Mouse (Mus musculus) C2C12 (cell line): ENCODE measurements around the gene Arpc4. TPM values are rescaled to one million over a fixed set of nuclear protein-coding genes. Genes with fewer than 3 reads are reported as not detected.

ENCODE experiments used
- H3K27me3 ChIP-seq: one replicate; pipeline ENCODE4 v1.6.1; 2011; ENCODE audit not compliant: control insufficient read depth, insufficient read depth, insufficient read length
- H3K36me3 ChIP-seq: one replicate; pipeline ENCODE4 v1.6.1; 2011; ENCODE audit not compliant: control insufficient read depth, insufficient read depth
- H3K4me3 ChIP-seq: one replicate; pipeline ENCODE4 v1.5.1; 2011; ENCODE audit warnings: mild to moderate bottlenecking, control low read depth; ENCODE audit not compliant: poor library complexity, insufficient read depth, severe bottlenecking
- H3K79me2 ChIP-seq: one replicate; pipeline ENCODE4 v1.6.1; 2011; ENCODE audit not compliant: control insufficient read depth, insufficient read depth
- H3K79me3 ChIP-seq: one replicate; pipeline ENCODE4 v1.6.1; 2011; ENCODE audit warnings: low read depth, control low read depth
- H3ac ChIP-seq: one replicate; pipeline ENCODE3; 2011; ENCODE audit warnings: low read depth; ENCODE audit not compliant: control insufficient read depth, insufficient read length
- CEBPB ChIP-seq: IDR thresholded peaks from one replicate; pipeline ENCODE4 v1.6.1; 2011; ENCODE audit warnings: low read depth, mild to moderate bottlenecking, control low read depth, moderate library complexity
- CTCF ChIP-seq: IDR thresholded peaks from one replicate; pipeline ENCODE4 v1.5.1; 2011; ENCODE audit not compliant: control insufficient read depth, insufficient read depth, insufficient read length
- FOSL1 ChIP-seq: IDR thresholded peaks from one replicate; pipeline ENCODE4 v1.8.0; 2011; ENCODE audit warnings: mild to moderate bottlenecking, low read length; ENCODE audit not compliant: poor library complexity, insufficient read depth, severe bottlenecking
- MAX ChIP-seq: IDR thresholded peaks from one replicate; pipeline ENCODE4 v1.6.1; 2011; ENCODE audit warnings: mild to moderate bottlenecking, control low read depth
- MYOD1 ChIP-seq: IDR thresholded peaks from one replicate; pipeline ENCODE4 v1.6.1; 2011; ENCODE audit warnings: low read depth; ENCODE audit not compliant: control insufficient read depth, insufficient read length
- MYOG ChIP-seq: IDR thresholded peaks from one replicate; pipeline ENCODE4 v1.6.1; 2011; ENCODE audit not compliant: control insufficient read depth, insufficient read length; ENCODE audit errors: extremely low read depth
- USF1 ChIP-seq: IDR thresholded peaks from one replicate; pipeline ENCODE4 v1.6.1; 2011; ENCODE audit warnings: low read depth, mild to moderate bottlenecking, control low read depth, moderate library complexity
- polyA plus RNA-seq: library from polyadenylated mRNA; unstranded; fragments of >200 nt; fragmentation: generic; extraction: Trizol; gene quantifications from one replicate; pipeline ENCODE4 v1.2.1, GENCODE M21; 2012; ENCODE audit warnings: missing spikeins

The Arpc4 gene
- polyA plus RNA-seq, 1 experiment, result 364 TPM

DNA sequence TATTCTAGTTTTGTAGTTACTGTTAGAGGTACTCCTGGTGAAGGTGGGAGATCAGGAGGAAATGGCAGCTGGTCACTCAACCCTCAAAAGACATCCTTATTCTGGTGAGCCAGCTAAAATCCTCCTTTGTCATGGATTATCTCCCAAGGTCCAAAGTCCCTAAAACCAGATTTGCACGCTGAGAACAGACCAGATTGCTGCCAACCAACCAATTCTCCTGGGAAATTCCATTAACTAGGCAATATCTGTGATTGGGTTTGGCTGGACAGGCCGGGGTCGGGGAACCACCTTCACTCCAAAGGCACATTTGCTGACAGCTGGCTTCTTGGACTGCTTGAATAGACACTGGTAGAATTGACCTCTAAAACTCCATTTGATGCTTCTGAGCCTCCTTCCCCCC lies 12.8 kb downstream of the Arpc4 start:
- no peak overlapping the region for H3ac ChIP-seq
- no peak overlapping the region for H3K4me3 ChIP-seq
- no peaks in the 10 kb centered on the region for H3K79me2 ChIP-seq
- H3K27me3 ChIP-seq, result no peaks in the 10 kb centered on the region
- peaks cover 61% of the 10 kb centered on the region for H3K36me3 ChIP-seq
- H3K79me3 ChIP-seq, result peaks cover 1% of the 10 kb centered on the region
- TF ChIP-seq FOSL1, result no peak
- TF ChIP-seq MYOD1, result no peak
- TF ChIP-seq CEBPB, result no peak
- no peak for TF ChIP-seq CTCF
- no peak for TF ChIP-seq MYOG
- no peak for TF ChIP-seq USF1
- TF ChIP-seq MAX, result no peak

GRCm38 (mm10) chr6:113392015-113392386 lies 14.1 kb downstream of the Arpc4 start:
- H3K36me3 ChIP-seq, result peaks cover 55% of the 10 kb centered on the region
- H3K27me3 ChIP-seq, result no peaks in the 10 kb centered on the region
- no peaks in the 10 kb centered on the region for H3K79me2 ChIP-seq
- no peak for TF ChIP-seq CEBPB
- TF ChIP-seq MAX, result no peak
- no peak for TF ChIP-seq USF1
- no peak for TF ChIP-seq CTCF
- TF ChIP-seq MYOG, result no peak
- no peak for TF ChIP-seq MYOD1
- TF ChIP-seq FOSL1, result no peak
- no peaks in the 10 kb centered on the region for H3K79me3 ChIP-seq
- no peak overlapping the region for H3ac ChIP-seq
- no peak overlapping the region for H3K4me3 ChIP-seq

- Histone ChIP-seq H3ac (no peak overlapping the region), H3K27me3 (no peaks in the 10 kb centered on the region), H3K4me3 (no peak overlapping the region), H3K36me3 (peaks cover 49% of the 10 kb centered on the region), H3K79me3 (no peaks in the 10 kb centered on the region), H3K79me2 (no peaks in the 10 kb centered on the region)
- TF ChIP-seq CEBPB (no peak), USF1 (no peak)
Observed at GRCm38 (mm10) chr6:113392387-113393071, 14.6 kb downstream of the Arpc4 start.

GRCm38 (mm10) chr6:113393951-113394350 lies 16.0 kb downstream of the Arpc4 start:
- H3K4me3 ChIP-seq, result no peak overlapping the region
- no peak for TF ChIP-seq MYOD1
- no peak for TF ChIP-seq MYOG
- no peak for TF ChIP-seq CTCF
- no peak for TF ChIP-seq USF1
- no peak for TF ChIP-seq MAX
- TF ChIP-seq CEBPB, result no peak
- TF ChIP-seq FOSL1, result no peak
- peaks cover 35% of the 10 kb centered on the region for H3K36me3 ChIP-seq
- H3ac ChIP-seq, result no peak overlapping the region
- H3K27me3 ChIP-seq, result no peaks in the 10 kb centered on the region
- no peaks in the 10 kb centered on the region for H3K79me3 ChIP-seq
- H3K79me2 ChIP-seq, result no peaks in the 10 kb centered on the region

DNA sequence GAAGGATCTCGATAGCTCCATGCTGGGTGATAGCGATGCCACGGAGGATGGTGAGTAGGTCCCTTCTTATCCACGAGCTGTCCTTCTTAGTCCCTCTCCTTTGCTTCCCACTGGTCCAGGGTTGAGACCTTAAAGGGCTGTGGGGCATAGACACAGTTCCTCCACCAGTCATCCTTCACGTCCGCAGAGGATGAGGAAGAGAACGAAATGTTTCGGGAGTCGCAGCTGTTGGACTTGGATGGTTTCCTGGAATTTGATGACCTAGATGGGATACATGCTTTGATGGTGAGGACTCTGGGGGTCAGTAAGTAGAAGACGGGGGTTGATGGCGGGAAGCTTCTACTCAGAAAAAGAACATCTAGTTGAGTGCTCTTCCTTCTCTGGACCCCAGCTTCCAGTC lies 16.9 kb downstream of the Arpc4 start:
- TF ChIP-seq USF1 (no peak), MYOG (no peak), CEBPB (no peak), CTCF (no peak), MYOD1 (no peak), FOSL1 (no peak), MAX (no peak)
- H3ac ChIP-seq, result no peak overlapping the region

GRCm38 (mm10) chr6:113395501-113395900 lies 17.6 kb downstream of the Arpc4 start:
- Histone ChIP-seq H3K27me3 (no peaks in the 10 kb centered on the region), H3ac (no peak overlapping the region), H3K36me3 (peaks cover 20% of the 10 kb centered on the region), H3K79me2 (no peaks in the 10 kb centered on the region), H3K79me3 (no peaks in the 10 kb centered on the region), H3K4me3 (no peak overlapping the region)
- TF ChIP-seq FOSL1, result no peak
- TF ChIP-seq CEBPB, result no peak
- TF ChIP-seq MYOD1, result no peak
- TF ChIP-seq MAX, result no peak
- no peak for TF ChIP-seq CTCF
- TF ChIP-seq MYOG, result no peak
- no peak for TF ChIP-seq USF1

More for the DNA sequence above, 16.9 kb downstream of the Arpc4 start:
- H3K79me3 ChIP-seq, result no peaks in the 10 kb centered on the region
- no peaks in the 10 kb centered on the region for H3K27me3 ChIP-seq
- H3K4me3 ChIP-seq, result no peak overlapping the region
- no peaks in the 10 kb centered on the region for H3K79me2 ChIP-seq
- H3K36me3 ChIP-seq, result peaks cover 27% of the 10 kb centered on the region
